Mouse (Mus musculus) ES-E14 (cell line): ENCODE measurements around the gene Tlnrd1. TPM values are rescaled to one million over a fixed set of nuclear protein-coding genes. Genes with fewer than 3 reads are reported as not detected.

ENCODE experiments used
- DNase-seq: peaks from one replicate; pipeline ENCODE4 v3.0.0-alpha.2; 2013; ENCODE audit warnings: low read depth, low spot score
- H3K27ac ChIP-seq: 2 replicates; pipeline ENCODE4 v1.5.1; 2012; ENCODE audit warnings: low read depth, mild to moderate bottlenecking, low read length, moderate library complexity, mixed read lengths; ENCODE audit not compliant: poor library complexity, insufficient read depth, severe bottlenecking
- H3K36me3 ChIP-seq: 2 replicates; pipeline ENCODE4 v1.6.1; 2012; ENCODE audit warnings: mild to moderate bottlenecking, low read length, moderate library complexity, mixed read lengths; ENCODE audit not compliant: control insufficient read depth, poor library complexity, insufficient read depth, severe bottlenecking
- H3K4me1 ChIP-seq, 2 experiments: fragments of 150-350 bp in 1 of 2; sonication (generic) in 1 of 2; 2 replicates each; pipeline ENCODE4 v1.6.1; 2012; ENCODE audit warnings: low read length in 2 of 2, mild to moderate bottlenecking in 1 of 2, mixed read lengths in 1 of 2; ENCODE audit not compliant: control insufficient read depth in 2 of 2, insufficient read depth in 2 of 2, poor library complexity in 1 of 2
- H3K4me3 ChIP-seq, 2 experiments: fragments of 150-350 bp in 1 of 2; sonication (generic) in 1 of 2; 2 replicates each; pipeline ENCODE4 v1.5.1; 2012; ENCODE audit warnings: low read length in 2 of 2, low read depth in 1 of 2, mild to moderate bottlenecking in 1 of 2, mixed read lengths in 1 of 2; ENCODE audit not compliant: insufficient read depth in 1 of 2, poor library complexity in 1 of 2, severe bottlenecking in 1 of 2
- H3K9ac ChIP-seq: 2 replicates; pipeline ENCODE4 v1.6.1; 2012; ENCODE audit warnings: low read depth, mild to moderate bottlenecking, low read length, mixed read lengths; ENCODE audit not compliant: poor library complexity, insufficient read depth, severe bottlenecking
- H3K9me3 ChIP-seq: fragments of 150-350 bp; sonication (generic); 2 replicates; pipeline ENCODE4 v1.6.1; 2012; ENCODE audit warnings: low read depth, mild to moderate bottlenecking, low read length; ENCODE audit not compliant: control insufficient read depth, insufficient read depth
- CHD2 ChIP-seq: IDR thresholded peaks from 2 replicates; pipeline ENCODE4 v1.6.1; 2014; ENCODE audit warnings: mild to moderate bottlenecking, low read depth, low read length, inconsistent platforms
- HCFC1 ChIP-seq: IDR thresholded peaks from 2 replicates; pipeline ENCODE4 v1.6.1; 2012; ENCODE audit warnings: low read length, inconsistent platforms, borderline replicate concordance; ENCODE audit not compliant: insufficient read depth
- MAFK ChIP-seq: IDR thresholded peaks from 2 replicates; pipeline ENCODE4 v1.6.1; 2014; ENCODE audit warnings: mild to moderate bottlenecking, low read depth, low read length, inconsistent platforms; ENCODE audit not compliant: insufficient read depth
- ZC3H11A ChIP-seq: IDR thresholded peaks from 2 replicates; pipeline ENCODE4 v1.6.1; 2012; ENCODE audit warnings: low read depth, mild to moderate bottlenecking, inconsistent platforms, low read length, borderline replicate concordance
- ZNF384 ChIP-seq: IDR thresholded peaks from 2 replicates; pipeline ENCODE4 v1.6.1; 2012; ENCODE audit warnings: low read depth, low read length, inconsistent platforms
- in situ Hi-C, 2 experiments: fragments of 600-800 bp; cut with MboI; formaldehyde crosslinking; loops; one replicate each; pipeline ENCODE4 v1.15.1; 2025; ENCODE audit warnings: low sequenced_read_pairs in 2 of 2, inconsistent platforms in 1 of 2; ENCODE audit not compliant: unreplicated experiment in 2 of 2
- total RNA-seq: library from RNA; depleted of rRNA; stranded (reverse); fragments of 300-350 nt; gene quantifications from 2 replicates; pipeline ENCODE4 v1.2.3, GENCODE M21; 2012

The Tlnrd1 gene
- total RNA-seq, 1 experiment = 10.4 TPM

DNA sequence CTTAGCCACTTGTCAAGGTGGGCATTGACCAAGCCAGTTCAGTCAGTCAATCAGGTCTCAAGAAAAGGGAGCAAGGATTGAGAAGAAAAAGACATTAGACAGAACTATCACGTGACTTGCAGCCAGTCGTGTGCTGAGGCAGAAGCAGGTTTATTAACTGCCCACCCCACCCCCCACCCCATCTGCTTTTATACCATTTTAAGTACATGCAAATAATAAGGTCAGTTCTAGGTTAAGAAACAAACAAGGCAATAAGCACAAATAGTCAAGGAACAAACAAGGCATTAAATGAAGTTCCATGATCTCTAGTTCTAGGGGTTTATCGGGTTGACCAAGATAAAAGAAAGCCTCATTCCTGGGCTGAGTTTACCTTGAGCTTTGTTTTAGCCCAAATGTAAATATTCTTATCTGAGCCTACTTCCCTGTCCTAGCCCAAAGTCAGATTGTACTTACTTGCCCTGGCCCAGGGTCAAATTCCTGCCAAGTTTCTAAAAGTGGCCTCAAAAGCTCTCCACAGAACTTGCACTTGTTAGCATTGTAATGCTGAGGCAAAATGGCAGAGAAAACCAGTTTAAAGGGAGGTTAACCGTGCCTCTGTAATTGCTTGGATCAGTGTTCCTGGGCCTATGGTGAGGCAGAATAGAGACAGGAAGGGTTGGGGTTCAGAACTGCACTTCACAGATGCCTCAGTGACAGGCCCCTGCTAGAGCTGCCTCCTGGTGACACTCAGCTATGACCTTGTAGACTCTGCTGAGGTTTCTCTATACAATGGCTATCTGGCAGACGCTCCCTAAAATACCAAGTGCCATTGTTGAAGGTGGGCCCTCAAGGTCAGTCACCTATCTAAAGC is 18.4 kb upstream of the Tlnrd1 start:
- in situ Hi-C loops = loop anchor here in 1 of 2 experiments (25.0 kb wide), 1 partner anchor 385 kb away; no protein-coding TSS in a partner anchor
- no peak overlapping the region; the same call in 1 of the 2 replicates for H3K27ac ChIP-seq
- no peak for TF ChIP-seq ZNF384
- TF ChIP-seq MAFK = no peak
- no peak for TF ChIP-seq ZC3H11A
- TF ChIP-seq CHD2 = 0 out of 2 replicates have a peak, but pooled peaks have one; percentile 4
- no peak for TF ChIP-seq HCFC1

DNA sequence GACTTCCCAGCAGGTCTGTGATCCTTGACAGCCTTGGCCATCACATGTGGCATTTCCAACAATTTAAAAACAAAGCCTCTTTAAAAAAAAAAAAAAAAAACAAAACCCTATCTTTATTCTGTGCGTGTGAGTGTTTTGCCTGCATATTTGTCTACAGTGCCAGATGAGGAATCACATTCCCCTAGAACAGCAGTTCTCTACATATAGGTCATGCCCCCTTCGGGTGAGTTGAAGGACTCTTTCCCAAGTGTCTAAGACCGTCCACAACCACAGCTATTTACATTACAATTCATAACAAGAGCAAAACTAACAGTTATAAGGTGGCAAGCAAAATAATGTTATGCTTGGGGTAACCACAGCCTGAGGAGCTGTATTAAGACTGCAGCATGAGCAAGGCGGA is 17.3 kb upstream of the Tlnrd1 start:
- no peak for TF ChIP-seq ZNF384
- H3K9me3 ChIP-seq = no peaks in the 10 kb centered on the region
- no peak for DNase-seq
- H3K27ac ChIP-seq = no peak overlapping the region
- H3K4me3 ChIP-seq = no peak overlapping the region
- H3K9ac ChIP-seq = no peak overlapping the region
- in situ Hi-C loops = loop anchor here in 1 of 2 experiments (25.0 kb wide), 1 partner anchor 386 kb away; no protein-coding TSS in a partner anchor
- H3K36me3 ChIP-seq = peaks cover 30% of the 10 kb centered on the region
- H3K4me1 ChIP-seq = peaks cover 5 to 6% of the 10 kb centered on the region in 2 experiments; a peak in 3 of 4 replicates

More for the DNA sequence above, 18.4 kb upstream of the Tlnrd1 start:
- Histone ChIP-seq H3K9ac (no peak overlapping the region), H3K36me3 (peaks cover 24% of the 10 kb centered on the region), H3K4me3 (no peak overlapping the region), H3K9me3 (no peaks in the 10 kb centered on the region), H3K4me1 (peaks cover 5 to 6% of the 10 kb centered on the region in 2 experiments; a peak in 3 of 4 replicates)
- no peak for DNase-seq

DNA sequence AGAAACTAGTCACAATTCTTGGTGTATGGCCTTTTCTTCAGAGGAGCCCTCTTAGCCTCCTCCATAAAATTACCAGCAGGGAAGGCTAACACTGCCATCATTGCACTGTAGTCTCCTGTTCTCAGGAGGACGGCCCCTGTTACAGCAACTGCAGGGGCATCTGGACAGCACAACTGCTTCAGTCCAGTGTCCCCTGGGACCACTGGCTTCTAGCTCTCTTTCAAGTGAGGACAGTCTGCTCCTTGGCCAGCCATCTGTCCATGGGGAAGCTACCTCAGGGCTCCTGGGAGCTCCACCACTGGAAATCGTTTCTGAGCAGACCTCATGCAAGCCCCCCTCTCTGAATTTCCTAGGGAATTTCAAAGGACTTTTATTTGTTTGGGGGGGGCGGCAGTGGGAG is 16.4 kb upstream of the Tlnrd1 start:
- Histone ChIP-seq H3K4me3 (no peak overlapping the region), H3K27ac (no peak overlapping the region), H3K36me3 (peaks cover 33% of the 10 kb centered on the region), H3K4me1 (peaks cover 5 to 6% of the 10 kb centered on the region in 2 experiments; a peak in 3 of 4 replicates), H3K9me3 (no peaks in the 10 kb centered on the region), H3K9ac (no peak overlapping the region)
- no peak for DNase-seq
- in situ Hi-C loops = loop anchor here in 1 of 2 experiments (25.0 kb wide), 1 partner anchor 387 kb away; no protein-coding TSS in a partner anchor
- TF ChIP-seq HCFC1 = no peak
- TF ChIP-seq CHD2 = no peak
- no peak for TF ChIP-seq ZNF384
- TF ChIP-seq ZC3H11A = no peak
- TF ChIP-seq MAFK = no peak

DNA sequence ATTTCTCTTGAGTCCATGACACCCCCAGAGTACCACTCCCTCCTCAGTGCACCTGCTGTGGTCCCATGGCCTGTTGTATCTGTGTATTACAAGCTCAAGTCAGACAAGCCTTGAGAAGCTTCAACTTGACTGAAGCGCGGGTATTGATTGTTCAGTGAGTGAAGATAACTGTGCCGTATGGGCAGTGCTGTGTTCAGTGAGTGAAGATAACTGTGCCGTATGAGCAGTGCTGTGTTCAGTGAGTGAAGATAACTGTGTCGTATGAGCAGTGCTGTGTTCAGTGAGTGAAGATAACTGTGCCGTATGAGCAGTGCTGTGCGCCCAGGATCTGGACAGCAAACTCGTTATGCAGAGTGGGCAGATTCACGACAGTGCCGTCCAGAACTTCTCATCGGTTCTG is 14.2 kb upstream of the Tlnrd1 start:
- H3K9me3 ChIP-seq = no peaks in the 10 kb centered on the region
- no peak overlapping the region for H3K4me3 ChIP-seq
- no peak for DNase-seq
- no peak overlapping the region for H3K9ac ChIP-seq
- H3K36me3 ChIP-seq = peaks cover 36% of the 10 kb centered on the region
- no peak overlapping the region for H3K27ac ChIP-seq
- in situ Hi-C loops = no loop called here
- TF ChIP-seq ZNF384 (no peak), MAFK (no peak), CHD2 (no peak), ZC3H11A (no peak), HCFC1 (no peak)
- peaks cover 5 to 6% of the 10 kb centered on the region in 2 experiments; a peak in 3 of 4 replicates for H3K4me1 ChIP-seq
